10 mouse cellular contexts compared by ENCODE assay signal in genomic region chr5:21263202-21264055, GRCm38 (mm10).
DNase-seq lines count a peak whose midpoint lies in the region; ATAC-seq and TF ChIP-seq lines count a peak whose summit lies in the region.
"Had no signal": no experiment of that assay in that cellular context is flagged by ENCODE, and none has a peak within 500 bp of the region (broad histone marks: within the 10 kb centered on the region; RNA-seq: fewer than 3 reads in every experiment).

No protein-coding gene starts in this region.

- no peak for TF ChIP-seq CTCF in intestine, postnatal 0 days (IDR thresholded peaks at IDR 0.05; ENCODE audit: low read depth)

- no peaks in the 10 kb centered on the region for H3K4me1 ChIP-seq in embryonic facial prominence, embryonic 11.5 days (ENCODE audit: control insufficient read depth, insufficient read depth, low read length)
- H3K4me1 ChIP-seq in neural tube, embryonic 12.5 days = peaks cover 5% of the 10 kb centered on the region
- no peaks in the 10 kb centered on the region for H3K4me1 ChIP-seq in intestine, postnatal 0 days (replicated peaks; ENCODE audit: control insufficient read depth, insufficient read depth, low read length)

- WGBS in embryonic facial prominence, embryonic 11.5 days = 43% methylated on average over 18 of the region's 18 CpGs
- WGBS in neural tube, embryonic 12.5 days = 34% methylated on average over 18 of the region's 18 CpGs
- WGBS in intestine, postnatal 0 days = 58% methylated on average over 18 of the region's 18 CpGs

- intact Hi-C loops in left cerebral cortex, postnatal 4 days (cut with DNase I) = loop anchor here (5.0 to 10.0 kb wide), 3 partner anchors 159 to 379 kb away; partner anchors contain the start of genes Ccdc146 and Fam185a
- intact Hi-C loops in left cerebral cortex, postnatal 36 days (cut with DNase I) = loop anchor here (2.0 to 10.0 kb wide), 3 partner anchors 155 to 461 kb away; no protein-coding TSS in a partner anchor

- no peaks in the 10 kb centered on the region for H3K9me3 ChIP-seq in embryonic facial prominence, embryonic 11.5 days (replicated peaks; ENCODE audit: control insufficient read depth, low read length)
- H3K9me3 ChIP-seq in neural tube, embryonic 12.5 days = no peaks in the 10 kb centered on the region
- H3K9me3 ChIP-seq in intestine, postnatal 0 days (ENCODE audit: control insufficient read depth) = no peaks in the 10 kb centered on the region

- peak; percentile 51 for ATAC-seq in embryonic facial prominence, embryonic 11.5 days (replicated peaks; ENCODE audit: insufficient number of reproducible peaks, low FRiP score, low TSS enrichment, low read depth)
- ATAC-seq in neural tube, embryonic 12.5 days (ENCODE audit: low FRiP score, low read depth) = peak; percentile 76
- no peak for ATAC-seq in inflammation-experienced regulatory T-cells, adult 6 months
- ATAC-seq in intestine, postnatal 0 days = no peak

- H3K36me3 ChIP-seq in embryonic facial prominence, embryonic 11.5 days (replicated peaks; ENCODE audit: control insufficient read depth, insufficient read depth, low read depth, low read length) = no peaks in the 10 kb centered on the region
- no peaks in the 10 kb centered on the region for H3K36me3 ChIP-seq in neural tube, embryonic 12.5 days
- H3K36me3 ChIP-seq in intestine, postnatal 0 days (ENCODE audit: control insufficient read depth, insufficient read depth) = no peaks in the 10 kb centered on the region

- H3K4me2 ChIP-seq in embryonic facial prominence, embryonic 11.5 days (ENCODE audit: low read depth, low read length) = no peak overlapping the region
- H3K4me2 ChIP-seq in neural tube, embryonic 12.5 days (replicated peaks) = no peak overlapping the region
- no peak overlapping the region for H3K4me2 ChIP-seq in intestine, postnatal 0 days (replicated peaks; ENCODE audit: low read depth)

- H3K27me3 ChIP-seq in embryonic facial prominence, embryonic 11.5 days (ENCODE audit: control insufficient read depth, insufficient read depth, low read length) = no peaks in the 10 kb centered on the region
- no peaks in the 10 kb centered on the region for H3K27me3 ChIP-seq in neural tube, embryonic 12.5 days (replicated peaks)
- H3K27me3 ChIP-seq in intestine, postnatal 0 days (replicated peaks; ENCODE audit: control insufficient read depth, insufficient read depth, low read length) = no peaks in the 10 kb centered on the region

- no peak overlapping the region for H3K9ac ChIP-seq in embryonic facial prominence, embryonic 11.5 days (replicated peaks; ENCODE audit: low read length)
- H3K9ac ChIP-seq in neural tube, embryonic 12.5 days = no peak overlapping the region
- no peak overlapping the region for H3K9ac ChIP-seq in intestine, postnatal 0 days (ENCODE audit: low read depth, low read length)
- H3K9ac ChIP-seq: liver, embryonic 14.5 days had no signal

- DNase-seq in left cerebral cortex, postnatal 4 days = peak; percentile 83
- no peak for DNase-seq in left cerebral cortex, postnatal 36 days (ENCODE audit: low spot score in 2 of 2)
- peak; percentile 63 for DNase-seq in embryonic facial prominence, embryonic 11.5 days (ENCODE audit: low spot score)
- peak; percentile 47 for DNase-seq in layer of hippocampus, adult 9-11 months
- no peak for DNase-seq in kidney, postnatal 25 days

- H3K27ac ChIP-seq in embryonic facial prominence, embryonic 11.5 days (replicated peaks; ENCODE audit: low read depth, low read length) = no peak overlapping the region
- no peak overlapping the region for H3K27ac ChIP-seq in neural tube, embryonic 12.5 days
- no peak overlapping the region for H3K27ac ChIP-seq in intestine, postnatal 0 days (ENCODE audit: low read depth, low read length)
- H3K27ac ChIP-seq: liver, embryonic 14.5 days had no signal

- no peak overlapping the region for H3K4me3 ChIP-seq in embryonic facial prominence, embryonic 11.5 days (ENCODE audit: low read depth, low read length)
- no peak overlapping the region for H3K4me3 ChIP-seq in neural tube, embryonic 12.5 days
- H3K4me3 ChIP-seq in intestine, postnatal 0 days (ENCODE audit: low read depth, low read length) = no peak overlapping the region
- H3K4me3 ChIP-seq: erythroblast, embryonic 14.5 days had no signal

Comparison
In these comparisons a context has a peak if more than half of its experiments do, and no peak if none do; other contexts are left out.
1. DNase-seq: peak in left cerebral cortex, postnatal 4 days (single experiment), embryonic facial prominence, embryonic 11.5 days (single experiment) and layer of hippocampus, adult 9-11 months (single experiment); none in left cerebral cortex, postnatal 36 days (0 of 2) and kidney, postnatal 25 days (0 of 2).
2. ATAC-seq: peak in embryonic facial prominence, embryonic 11.5 days (single experiment) and neural tube, embryonic 12.5 days (single experiment); none in inflammation-experienced regulatory T-cells, adult 6 months (single experiment) and intestine, postnatal 0 days (single experiment).